Mouse (Mus musculus) heart, postnatal 25 days (tissue): ENCODE measurements around the gene Hoxc12. TPM values are rescaled to one million over a fixed set of nuclear protein-coding genes. Genes with fewer than 3 reads are reported as not detected.

ENCODE experiments used
- DNase-seq: peaks from one replicate; pipeline ENCODE4 v3.0.0; 2022; ENCODE audit warnings: low spot score
- intact Hi-C: fragments of 180-260 bp; cut with DNase I; formaldehyde crosslinking; loops from one replicate; pipeline ENCODE4 v1.15.1; 2025
- total RNA-seq, 2 experiments: library from RNA; stranded (reverse); gene quantifications; 2 replicates each; pipeline ENCODE4 v1.2.3; 2021

Gene Hoxc12
- total RNA-seq, 2 experiments from 2014 or later: not detected

GRCm38 (mm10) chr15:102962492-102962891, 25.9 kb downstream of the Hoxc12 start:
- intact Hi-C loops: no loop called here
- no peak for DNase-seq

GRCm38 (mm10) chr15:102963259-102963658, 26.7 kb downstream of the Hoxc12 start:
- DNase-seq: no peak
- intact Hi-C loops: no loop called here

- intact Hi-C loops: no loop called here
- DNase-seq: no peak
Measured at GRCm38 (mm10) chr15:102963671-102964640, 27.4 kb downstream of the Hoxc12 start.

- intact Hi-C loops: no loop called here
- no peak for DNase-seq
Measured at GRCm38 (mm10) chr15:102965003-102965891, 28.7 kb downstream of the Hoxc12 start.

GRCm38 (mm10) chr15:102965892-102966775, 29.6 kb downstream of the Hoxc12 start:
- DNase-seq: no peak
- intact Hi-C loops: no loop called here

- intact Hi-C loops: no loop called here
- DNase-seq: no peak
Measured at GRCm38 (mm10) chr15:102966776-102967311, 30.3 kb downstream of the Hoxc12 start, which contains the start of gene Hoxc10. Gene Hoxc10 (plus strand): TSS chr15:102966796.

- intact Hi-C loops: no loop called here
- DNase-seq: no peak
Measured at GRCm38 (mm10) chr15:102967312-102967510, 30.7 kb downstream of the Hoxc12 start, which contains the start of gene Hoxc5. Gene Hoxc5 (plus strand): TSS chr15:102967443.

- no peak for DNase-seq
- intact Hi-C loops: no loop called here
Measured at GRCm38 (mm10) chr15:102967511-102968397, 31.2 kb downstream of the Hoxc12 start.

GRCm38 (mm10) chr15:102969296-102969695, 32.7 kb downstream of the Hoxc12 start:
- intact Hi-C loops: no loop called here
- no peak for DNase-seq

GRCm38 (mm10) chr15:102970740-102971139, 34.2 kb downstream of the Hoxc12 start:
- intact Hi-C loops: no loop called here
- DNase-seq: no peak

- DNase-seq: no peak
Measured at GRCm38 (mm10) chr15:102972254-102972653, 35.7 kb downstream of the Hoxc12 start.

GRCm38 (mm10) chr15:102972753-102973152, 36.2 kb downstream of the Hoxc12 start:
- intact Hi-C loops: no loop called here
- no peak for DNase-seq

More at GRCm38 (mm10) chr15:102972254-102972653, 35.7 kb downstream of the Hoxc12 start:
- intact Hi-C loops: no loop called here

GRCm38 (mm10) chr15:102975034-102975433, 38.5 kb downstream of the Hoxc12 start:
- intact Hi-C loops: no loop called here

GRCm38 (mm10) chr15:102975688-102976111, 39.1 kb downstream of the Hoxc12 start:
- intact Hi-C loops: no loop called here
- no peak for DNase-seq

More at GRCm38 (mm10) chr15:102975034-102975433, 38.5 kb downstream of the Hoxc12 start:
- no peak for DNase-seq

- DNase-seq: no peak
- intact Hi-C loops: no loop called here
Measured at GRCm38 (mm10) chr15:102976171-102976570, 39.6 kb downstream of the Hoxc12 start, which contains the start of gene Hoxc9. Gene Hoxc9 (plus strand): TSS chr15:102976439.

- intact Hi-C loops: no loop called here
- no peak for DNase-seq
Measured at GRCm38 (mm10) chr15:102976631-102977422, 40.3 kb downstream of the Hoxc12 start.

- intact Hi-C loops: no loop called here
- DNase-seq: no peak
Measured at GRCm38 (mm10) chr15:102977423-102977974, 40.9 kb downstream of the Hoxc12 start.
